Mouse (Mus musculus) midbrain, embryonic 12.5 days (tissue): ENCODE measurements around the gene Supt20. TPM values are rescaled to one million over a fixed set of nuclear protein-coding genes. Genes with fewer than 3 reads are reported as not detected.
A peak's percentile ranks its signal among the peaks of the same experiment; 100 is the strongest.
"Not testable (repeated sequence)": the region's sequence is repeated elsewhere in the genome, so short reads cannot be mapped to it uniquely, and the experiment has no call there.

ENCODE experiments used
- ATAC-seq: fragments of 200-750 bp; cut with Nextera tagmentation; 2 replicates; pipeline ENCODE4 v1.8.0; 2017; ENCODE audit warnings: low read depth, moderate TSS enrichment, moderate library complexity; ENCODE audit not compliant: low FRiP score
- H3K27ac ChIP-seq: fragments of 300-500 bp; sonication (generic); replicated peaks from 2 replicates; pipeline ENCODE4 v1.5.1; 2016; ENCODE audit warnings: mild to moderate bottlenecking
- H3K27me3 ChIP-seq: fragments of 300-500 bp; sonication (generic); 2 replicates; pipeline ENCODE4 v1.6.1; 2016; ENCODE audit warnings: mild to moderate bottlenecking
- H3K36me3 ChIP-seq: fragments of 300-500 bp; sonication (generic); 2 replicates; pipeline ENCODE4 v1.6.1; 2016
- H3K4me1 ChIP-seq: fragments of 300-500 bp; sonication (generic); 2 replicates; pipeline ENCODE4 v1.6.1; 2016
- H3K4me2 ChIP-seq: fragments of 300-500 bp; sonication (generic); replicated peaks from 2 replicates; pipeline ENCODE4 v1.6.1; 2016; ENCODE audit warnings: mild to moderate bottlenecking, moderate library complexity
- H3K4me3 ChIP-seq: fragments of 300-500 bp; sonication (generic); 2 replicates; pipeline ENCODE4 v1.5.1; 2016; ENCODE audit warnings: mild to moderate bottlenecking
- H3K9ac ChIP-seq: fragments of 300-500 bp; sonication (generic); replicated peaks from 2 replicates; pipeline ENCODE4 v1.6.1; 2016; ENCODE audit warnings: mild to moderate bottlenecking, moderate library complexity
- H3K9me3 ChIP-seq: fragments of 300-500 bp; sonication (generic); 2 replicates; pipeline ENCODE4 v1.6.1; 2016; ENCODE audit warnings: mild to moderate bottlenecking
- WGBS: fragments of 180-500 bp; shearing (Covaris S2); methylation state at CpG from one replicate; pipeline ENCODE4 v1.1.7; 2016; 5-methylcytosine and 5-hydroxymethylcytosine counted together
- polyA plus RNA-seq: library from polyadenylated mRNA; unstranded; fragments of >200 nt; fragmentation: Nextera tagmentation; extraction: Ambion mirVana; gene quantifications from 2 replicates; pipeline ENCODE4 v1.2.1, GENCODE M21; 2016

Supt20 gene
- polyA plus RNA-seq, 1 experiment from 2014 or later = 129 TPM

- no peaks in the 10 kb centered on the region for H3K27me3 ChIP-seq
- WGBS = 86% methylated on average over 3 of the region's 3 CpGs
- no peaks in the 10 kb centered on the region for H3K4me1 ChIP-seq
- H3K9me3 ChIP-seq = no peaks in the 10 kb centered on the region
- H3K4me2 ChIP-seq = no peak overlapping the region
- no peak for ATAC-seq
- H3K4me3 ChIP-seq = no peak overlapping the region
- no peak overlapping the region for H3K9ac ChIP-seq
- H3K27ac ChIP-seq = no peak overlapping the region
- no peaks in the 10 kb centered on the region for H3K36me3 ChIP-seq
Observed at GRCm38 (mm10) chr3:54672111-54672510, 20.5 kb upstream of the Supt20 start.

- no peaks in the 10 kb centered on the region for H3K4me1 ChIP-seq
- H3K9me3 ChIP-seq = no peaks in the 10 kb centered on the region
- no peak overlapping the region for H3K4me2 ChIP-seq
- H3K27me3 ChIP-seq = no peaks in the 10 kb centered on the region
- no peak overlapping the region for H3K9ac ChIP-seq
- no peak for ATAC-seq
- no peak overlapping the region for H3K27ac ChIP-seq
- H3K4me3 ChIP-seq = no peak overlapping the region
- WGBS = 53% methylated on average over 13 of the region's 13 CpGs
- no peaks in the 10 kb centered on the region for H3K36me3 ChIP-seq
Observed at GRCm38 (mm10) chr3:54672557-54673529, 19.8 kb upstream of the Supt20 start.

GRCm38 (mm10) chr3:54676818-54677217 is 15.8 kb upstream of the Supt20 start:
- WGBS = 77% methylated on average over 1 of the region's 2 CpGs
- H3K27me3 ChIP-seq = no peaks in the 10 kb centered on the region
- no peak overlapping the region for H3K4me3 ChIP-seq
- H3K4me2 ChIP-seq = no peak overlapping the region
- no peaks in the 10 kb centered on the region for H3K36me3 ChIP-seq
- no peak overlapping the region for H3K27ac ChIP-seq
- no peak for ATAC-seq
- H3K9me3 ChIP-seq = no peaks in the 10 kb centered on the region
- no peaks in the 10 kb centered on the region for H3K4me1 ChIP-seq
- no peak overlapping the region for H3K9ac ChIP-seq

GRCm38 (mm10) chr3:54681310-54682204 is 11.1 kb upstream of the Supt20 start:
- Histone ChIP-seq H3K27ac (no peak overlapping the region), H3K36me3 (no peaks in the 10 kb centered on the region), H3K9ac (no peak overlapping the region), H3K4me2 (no peak overlapping the region), H3K4me1 (no peaks in the 10 kb centered on the region), H3K4me3 (no peak overlapping the region), H3K27me3 (0 out of 2 replicates have a peak, but pooled peaks cover 3% of the 10 kb centered on the region), H3K9me3 (no peaks in the 10 kb centered on the region)
- 74% methylated on average over 6 of the region's 6 CpGs for WGBS
- ATAC-seq = no peak

GRCm38 (mm10) chr3:54685202-54685601 is 7.4 kb upstream of the Supt20 start:
- 95% methylated on average over 3 of the region's 3 CpGs for WGBS
- Histone ChIP-seq H3K27me3 (0 out of 2 replicates have a peak, but pooled peaks cover 3% of the 10 kb centered on the region), H3K9ac (no peak overlapping the region), H3K27ac (no peak overlapping the region), H3K4me2 (no peak overlapping the region), H3K36me3 (no peaks in the 10 kb centered on the region), H3K4me1 (no peaks in the 10 kb centered on the region), H3K9me3 (no peaks in the 10 kb centered on the region), H3K4me3 (no peak overlapping the region)
- ATAC-seq = no peak

- Histone ChIP-seq H3K4me2 (no peak overlapping the region), H3K9ac (no peak overlapping the region), H3K27ac (no peak overlapping the region), H3K4me3 (no peak overlapping the region), H3K4me1 (no peaks in the 10 kb centered on the region), H3K36me3 (no peaks in the 10 kb centered on the region), H3K27me3 (0 out of 2 replicates have a peak, but pooled peaks cover 9% of the 10 kb centered on the region), H3K9me3 (no peaks in the 10 kb centered on the region)
- 71% methylated on average over 2 of the region's 2 CpGs for WGBS
- no peak for ATAC-seq
Observed at GRCm38 (mm10) chr3:54687245-54687644, 5.4 kb upstream of the Supt20 start.

GRCm38 (mm10) chr3:54689091-54689490 is 3.5 kb upstream of the Supt20 start:
- 55% methylated on average over 2 of the region's 2 CpGs for WGBS

GRCm38 (mm10) chr3:54693056-54693415 is 429 bp downstream of the Supt20 start:
- Histone ChIP-seq H3K9me3 (no peaks in the 10 kb centered on the region), H3K4me1 (peaks cover 5% of the 10 kb centered on the region; the same call in 1 of the 2 replicates), H3K27me3 (0 out of 2 replicates have a peak, but pooled peaks cover 6% of the 10 kb centered on the region), H3K36me3 (peaks cover 27% of the 10 kb centered on the region), H3K4me2 (peak overlapping the region; percentile 65), H3K27ac (peak overlapping the region; percentile 67), H3K4me3 (peak overlapping the region; percentile 77), H3K9ac (peak overlapping the region; percentile 75)
- WGBS = under 1% methylated on average over 8 of the region's 8 CpGs
- ATAC-seq = 0 out of 2 replicates have a peak, but pooled peaks have one; percentile 1

More at GRCm38 (mm10) chr3:54689091-54689490, 3.5 kb upstream of the Supt20 start:
- ATAC-seq = no peak
- H3K27me3 ChIP-seq = 0 out of 2 replicates have a peak, but pooled peaks cover 9% of the 10 kb centered on the region
- H3K9me3 ChIP-seq = no peaks in the 10 kb centered on the region
- no peak overlapping the region for H3K27ac ChIP-seq
- no peaks in the 10 kb centered on the region for H3K4me1 ChIP-seq
- H3K9ac ChIP-seq = no peak overlapping the region
- no peak overlapping the region for H3K4me2 ChIP-seq
- no peak overlapping the region for H3K4me3 ChIP-seq
- H3K36me3 ChIP-seq = no peaks in the 10 kb centered on the region

- Histone ChIP-seq H3K4me2 (no peak overlapping the region), H3K27ac (no peak overlapping the region), H3K36me3 (peaks cover 73% of the 10 kb centered on the region), H3K4me3 (no peak overlapping the region), H3K9me3 (no peaks in the 10 kb centered on the region), H3K9ac (no peak overlapping the region), H3K4me1 (no peaks in the 10 kb centered on the region), H3K27me3 (no peaks in the 10 kb centered on the region)
- ATAC-seq = no peak
- WGBS = 90% methylated on average over 5 of the region's 5 CpGs
Observed at GRCm38 (mm10) chr3:54699759-54700301, 7.2 kb downstream of the Supt20 start.

- ATAC-seq, H3K27me3 ChIP-seq, H3K9ac ChIP-seq, H3K4me1 ChIP-seq, H3K27ac ChIP-seq, H3K4me2 ChIP-seq, H3K4me3 ChIP-seq, H3K9me3 ChIP-seq: not testable (repeated sequence)
- WGBS = 97% methylated on average over 8 of the region's 8 CpGs
- H3K36me3 ChIP-seq = peaks cover 73% of the 10 kb centered on the region
Observed at GRCm38 (mm10) chr3:54704106-54704505, 11.5 kb downstream of the Supt20 start.

- 89% methylated on average over 9 of the region's 9 CpGs for WGBS
Observed at GRCm38 (mm10) chr3:54708972-54709371, 16.4 kb downstream of the Supt20 start.

More at GRCm38 (mm10) chr3:54708972-54709371, 16.4 kb downstream of the Supt20 start:
- no peak for ATAC-seq
- no peak overlapping the region for H3K4me3 ChIP-seq
- peaks cover 74% of the 10 kb centered on the region for H3K36me3 ChIP-seq
- H3K27ac ChIP-seq = no peak overlapping the region
- no peaks in the 10 kb centered on the region for H3K27me3 ChIP-seq
- H3K4me1 ChIP-seq = no peaks in the 10 kb centered on the region
- no peak overlapping the region for H3K4me2 ChIP-seq
- H3K9ac ChIP-seq = no peak overlapping the region
- no peaks in the 10 kb centered on the region for H3K9me3 ChIP-seq
